10 mouse cellular contexts compared by ENCODE assay signal in the genomic region with DNA sequence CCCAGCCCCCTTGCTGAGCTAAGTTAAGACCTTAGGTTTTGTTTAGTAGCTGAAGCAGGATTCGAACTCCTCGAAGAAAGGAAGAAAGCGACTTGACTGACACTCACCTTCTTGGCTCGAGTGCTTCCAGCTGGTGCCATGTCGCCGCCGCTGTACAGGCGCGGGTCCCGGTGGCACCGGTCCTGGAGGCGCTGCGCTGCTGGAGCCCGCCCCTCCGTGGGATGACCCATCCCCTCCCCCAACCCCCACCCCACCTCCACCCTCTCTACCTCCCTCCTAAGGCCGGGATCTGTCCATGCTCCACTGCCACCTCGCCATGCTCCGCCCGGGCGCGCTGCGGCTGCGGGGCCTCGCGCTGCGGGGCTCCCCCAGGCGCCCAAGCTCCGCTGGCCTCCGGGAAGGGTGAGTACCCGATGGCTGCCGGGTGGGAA. TPM values are rescaled to one million over a fixed set of nuclear protein-coding genes. Genes with fewer than 3 reads are reported as not detected.
DNase-seq lines count a peak whose midpoint lies in the region; ATAC-seq and TF ChIP-seq lines count a peak whose summit lies in the region.
"Had no signal": no experiment of that assay in that cellular context is flagged by ENCODE, and none has a peak within 500 bp of the region (broad histone marks: within the 10 kb centered on the region; RNA-seq: fewer than 3 reads in every experiment).

Gene Bhmt2 (minus strand): TSS at position 172 of the 431 bp plus-strand sequence.
Gene Dmgdh (plus strand): TSS at position 303 of the 431 bp plus-strand sequence.

- H3K9me3 ChIP-seq in heart, embryonic 15.5 days (replicated peaks), result no peaks in the 10 kb centered on the region
- H3K9me3 ChIP-seq in hindbrain, postnatal 0 days (ENCODE audit: low read length), result no peaks in the 10 kb centered on the region
- H3K9me3 ChIP-seq in limb, embryonic 15.5 days, result no peaks in the 10 kb centered on the region

- no peak for DNase-seq in heart, postnatal 10 days
- DNase-seq in hindbrain, postnatal 0 days (ENCODE audit: low spot score), result no peak
- DNase-seq in retina, postnatal 1 day, result peak; percentile 10
- no peak for DNase-seq in cerebellum, postnatal 36 days
- no peak for DNase-seq in right cerebral cortex, adult 2 months (ENCODE audit: low spot score in 2 of 2)
- DNase-seq in thymus, adult 18-20 months, result no peak

- intact Hi-C loops in heart, postnatal 10 days (cut with DNase I), result no loop called here

- TF ChIP-seq CTCF in hindbrain, postnatal 0 days (IDR thresholded peaks at IDR 0.05; ENCODE audit: low read depth), result no peak

- 9% methylated on average over 30 of the region's 31 CpGs for WGBS in heart, embryonic 15.5 days
- WGBS in hindbrain, postnatal 0 days, result 12% methylated on average over 30 of the region's 31 CpGs
- 5% methylated on average over 31 of the region's 31 CpGs for WGBS in limb, embryonic 15.5 days

- peak within 1 kb of the TSS; percentile 58 for H3K4me2 ChIP-seq in heart, embryonic 15.5 days
- H3K4me2 ChIP-seq in hindbrain, postnatal 0 days (ENCODE audit: low read depth, low read length), result peak within 1 kb of the TSS; percentile 33
- H3K4me2 ChIP-seq in limb, embryonic 15.5 days, result peak within 1 kb of the TSS; percentile 31

- no peaks in the 10 kb centered on the region for H3K36me3 ChIP-seq in heart, embryonic 15.5 days
- no peaks in the 10 kb centered on the region for H3K36me3 ChIP-seq in hindbrain, postnatal 0 days (ENCODE audit: insufficient read depth, low read length)
- no peaks in the 10 kb centered on the region for H3K36me3 ChIP-seq in limb, embryonic 15.5 days

- peak within 1 kb of the TSS; percentile 33 for H3K4me3 ChIP-seq in heart, embryonic 15.5 days
- H3K4me3 ChIP-seq in hindbrain, postnatal 0 days (ENCODE audit: low read length), result no peak within 1 kb of the TSS
- H3K4me3 ChIP-seq in limb, embryonic 15.5 days, result peak within 1 kb of the TSS; percentile 22
- H3K4me3 ChIP-seq: left cerebral cortex, adult 2 months had no signal

- H3K27ac ChIP-seq in heart, embryonic 15.5 days, result no peak within 1 kb of the TSS
- H3K27ac ChIP-seq in hindbrain, postnatal 0 days, result no peak within 1 kb of the TSS
- H3K27ac ChIP-seq in limb, embryonic 15.5 days, result no peak within 1 kb of the TSS
- H3K27ac ChIP-seq: left cerebral cortex, adult 2 months had no signal

- H3K4me1 ChIP-seq in heart, embryonic 15.5 days (replicated peaks), result peaks cover 7% of the 10 kb centered on the region; the same call in 1 of the 2 replicates
- no peaks in the 10 kb centered on the region for H3K4me1 ChIP-seq in hindbrain, postnatal 0 days (ENCODE audit: insufficient read depth, low read length)
- H3K4me1 ChIP-seq in limb, embryonic 15.5 days, result no peaks in the 10 kb centered on the region

- no peak within 1 kb of the TSS for H3K9ac ChIP-seq in heart, embryonic 15.5 days
- no peak within 1 kb of the TSS for H3K9ac ChIP-seq in hindbrain, postnatal 0 days (replicated peaks; ENCODE audit: low read length)
- no peak within 1 kb of the TSS for H3K9ac ChIP-seq in limb, embryonic 15.5 days

- peaks cover 14% of the 10 kb centered on the region for H3K27me3 ChIP-seq in heart, embryonic 15.5 days
- no peaks in the 10 kb centered on the region for H3K27me3 ChIP-seq in hindbrain, postnatal 0 days (ENCODE audit: insufficient read depth, low read length)
- H3K27me3 ChIP-seq in limb, embryonic 15.5 days, result peaks cover 12% of the 10 kb centered on the region; the same call in 1 of the 2 replicates

- ATAC-seq in heart, embryonic 15.5 days (replicated peaks; ENCODE audit: insufficient number of reproducible peaks, insufficient read depth, low FRiP score, low read depth), result no peak
- ATAC-seq in hindbrain, postnatal 0 days, result no peak
- ATAC-seq in limb, embryonic 15.5 days (ENCODE audit: insufficient number of reproducible peaks, low FRiP score, low TSS enrichment, low read depth), result no peak
- ATAC-seq: Patski had no signal

RNA-seq across cellular contexts. Expression of gene Bhmt2, which starts in this region (rescaled TPM):
- 0.43 TPM in 1 of 2 replicates, not detected in the other for polyA plus RNA-seq in heart, embryonic 15.5 days (2015; fragmentation: Nextera tagmentation; extraction: Ambion mirVana)
- total RNA-seq in heart, postnatal 10 days (2021), result not detected
- not detected in 2 replicates for total RNA-seq in hindbrain, postnatal 0 days (2014; rRNA removed)
- polyA plus RNA-seq in hindbrain, postnatal 0 days (2015; fragmentation: Nextera tagmentation; extraction: Ambion mirVana), result 0.05 and 0.14 TPM in 2 replicates
- not detected in 2 replicates for polyA plus RNA-seq in limb, embryonic 15.5 days (2015; fragmentation: Nextera tagmentation; extraction: Ambion mirVana)

RNA-seq across cellular contexts. Expression of gene Dmgdh, which starts in this region (rescaled TPM):
- 0.06 and 0.13 TPM in 2 replicates for polyA plus RNA-seq in heart, embryonic 15.5 days (2015; fragmentation: Nextera tagmentation; extraction: Ambion mirVana)
- not detected for total RNA-seq in heart, postnatal 10 days (2021)
- 0.07 and 0.21 TPM in 2 replicates for total RNA-seq in hindbrain, postnatal 0 days (2014; rRNA removed)
- 0.28 and 0.43 TPM in 2 replicates for polyA plus RNA-seq in hindbrain, postnatal 0 days (2015; fragmentation: Nextera tagmentation; extraction: Ambion mirVana)
- polyA plus RNA-seq in limb, embryonic 15.5 days (2015; fragmentation: Nextera tagmentation; extraction: Ambion mirVana), result 0.24 TPM in 1 of 2 replicates, not detected in the other
- polyA plus RNA-seq: Patski had no signal
